Comparison of ENCODE assay signal across 25 mouse cellular contexts in the genomic region with DNA sequence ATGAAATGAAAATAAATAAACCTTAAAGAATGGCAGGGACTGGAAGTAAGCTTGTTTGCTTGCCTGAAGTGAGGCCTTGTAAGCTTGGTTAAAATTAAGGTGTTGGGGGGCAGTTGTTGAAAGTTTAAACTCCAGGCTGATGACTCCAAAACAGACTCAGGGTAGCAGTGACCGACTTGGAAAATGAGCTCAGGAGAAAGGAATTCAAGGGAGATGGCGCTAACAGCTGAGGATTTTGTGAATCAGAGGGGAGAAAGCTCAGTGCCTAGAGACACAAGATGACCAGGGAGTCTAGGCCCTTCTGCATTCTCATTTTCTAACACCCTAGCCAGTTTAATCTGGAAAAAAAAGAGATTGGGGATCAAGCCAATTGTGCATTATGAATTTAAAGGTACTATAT. TPM values are rescaled to one million over a fixed set of nuclear protein-coding genes. Genes with fewer than 3 reads are reported as not detected.
DNase-seq lines count a peak whose midpoint lies in the region; ATAC-seq and TF ChIP-seq lines count a peak whose summit lies in the region.
"Had no signal": no experiment of that assay in that cellular context is flagged by ENCODE, and none has a peak within 500 bp of the region (broad histone marks: within the 10 kb centered on the region; RNA-seq: fewer than 3 reads in every experiment).

No protein-coding gene starts in this region.

- H3K9me3 ChIP-seq in heart, postnatal 0 days (replicated peaks; ENCODE audit: control insufficient read depth, low read length) = no peaks in the 10 kb centered on the region
- H3K9me3 ChIP-seq: forebrain, embryonic 12.5 days; hindbrain, embryonic 13.5 days; limb, embryonic 15.5 days; liver, embryonic 15.5 days; midbrain, embryonic 13.5 days; neural tube, embryonic 13.5 days; stomach, embryonic 15.5 days had no signal

- TF ChIP-seq CTCF in heart, postnatal 0 days (IDR thresholded peaks at IDR 0.05; ENCODE audit: low read depth) = no peak

- peaks cover 31% of the 10 kb centered on the region; the same call in 1 of the 2 replicates for H3K4me1 ChIP-seq in heart, postnatal 0 days (ENCODE audit: control insufficient read depth, insufficient read depth)
- H3K4me1 ChIP-seq: hindbrain, embryonic 13.5 days; midbrain, embryonic 13.5 days; neural tube, embryonic 13.5 days; stomach, embryonic 15.5 days had no signal

- H3K9ac ChIP-seq in heart, postnatal 0 days (replicated peaks; ENCODE audit: low read depth, low read length) = 0 out of 2 replicates have a peak overlapping the region, but pooled peaks have one; percentile 9
- H3K9ac ChIP-seq: forebrain, embryonic 12.5 days; hindbrain, embryonic 13.5 days; limb, embryonic 15.5 days; liver, embryonic 15.5 days; midbrain, embryonic 13.5 days; neural tube, embryonic 13.5 days; stomach, embryonic 15.5 days had no signal

- no peak for TF ChIP-seq EP300 in heart, postnatal 0 days (IDR thresholded peaks at IDR 0.05; ENCODE audit: low read depth)

- no peak overlapping the region for H3K4me3 ChIP-seq in heart, postnatal 0 days (ENCODE audit: low read depth, low read length)
- H3K4me3 ChIP-seq: forebrain, embryonic 12.5 days; hindbrain, embryonic 13.5 days; limb, embryonic 15.5 days; liver, embryonic 15.5 days; midbrain, embryonic 13.5 days; neural tube, embryonic 13.5 days; stomach, embryonic 15.5 days had no signal

- H3K36me3 ChIP-seq in heart, postnatal 0 days (replicated peaks; ENCODE audit: control insufficient read depth, insufficient read depth, low read length) = no peaks in the 10 kb centered on the region
- H3K36me3 ChIP-seq: forebrain, embryonic 12.5 days; hindbrain, embryonic 13.5 days; limb, embryonic 15.5 days; liver, embryonic 15.5 days; midbrain, embryonic 13.5 days; neural tube, embryonic 13.5 days; stomach, embryonic 15.5 days had no signal

- H3K27me3 ChIP-seq in heart, postnatal 0 days (ENCODE audit: control insufficient read depth, insufficient read depth, low read length) = no peaks in the 10 kb centered on the region
- H3K27me3 ChIP-seq: forebrain, embryonic 12.5 days; hindbrain, embryonic 13.5 days; limb, embryonic 15.5 days; midbrain, embryonic 13.5 days; neural tube, embryonic 13.5 days; stomach, embryonic 15.5 days had no signal

- DNase-seq in heart, adult 11 months = peak; percentile 75
- no peak for DNase-seq in heart, adult 8-10 months (ENCODE audit: low spot score)
- DNase-seq in 3134 (ENCODE audit: extremely low read depth, insufficient read length, low spot score) (peak; percentile 46), NIH3T3 (ENCODE audit: low read depth) (peak; percentile 74)
- DNase-seq in heart, postnatal 0 days (ENCODE audit: low spot score) = peak; percentile 79
- DNase-seq in ovary, postnatal 14 days (ENCODE audit: low spot score) = no peak
- no peak for DNase-seq in kidney, postnatal 4 days
- DNase-seq: adrenal gland, postnatal 25 days; cerebellum, adult 2 months; gastrocnemius, postnatal 14 days; kidney, adult 8-10 months; kidney, postnatal 14 days; lung, postnatal 10 days; right cerebral cortex, postnatal 14 days; thymus, adult 18-20 months; thymus, postnatal 4 days had no signal

- ATAC-seq in heart, postnatal 0 days (ENCODE audit: insufficient read depth, low read depth) = peak; percentile 56
- ATAC-seq: activated CD4-positive, CD25-positive, alpha-beta regulatory T cell, adult 4 months; inflammation-experienced regulatory T-cells, adult 6 months; midbrain, embryonic 13.5 days had no signal

- H3K27ac ChIP-seq in heart, postnatal 0 days (ENCODE audit: low read depth) = peak overlapping the region; percentile 87
- H3K27ac ChIP-seq: forebrain, embryonic 12.5 days; hindbrain, embryonic 13.5 days; limb, embryonic 15.5 days; liver, embryonic 15.5 days; midbrain, embryonic 13.5 days; neural tube, embryonic 13.5 days; stomach, embryonic 15.5 days had no signal

- H3K4me2 ChIP-seq in heart, postnatal 0 days (ENCODE audit: low read depth, low read length) = no peak overlapping the region; the same call in 1 of the 2 replicates
- H3K4me2 ChIP-seq: forebrain, embryonic 12.5 days; hindbrain, embryonic 13.5 days; limb, embryonic 15.5 days; liver, embryonic 15.5 days; midbrain, embryonic 13.5 days; neural tube, embryonic 13.5 days; stomach, embryonic 15.5 days had no signal

- 7% methylated on average over 2 of the region's 2 CpGs for WGBS in heart, postnatal 0 days

RNA-seq across cellular contexts. Expression of gene Myl4, which starts 10.5 kb away (rescaled TPM):
- total RNA-seq in heart, adult 8-10 months (2022) = 100 to 1,000 TPM; 630 to 827 (median 696) TPM
- total RNA-seq in heart, postnatal 0 days (2014; rRNA removed; ENCODE audit: low replicate concordance) = 758 and 991 TPM in 2 replicates
- 1,182 and 1,364 TPM in 2 replicates for polyA plus RNA-seq in heart, postnatal 0 days (2015; fragmentation: Nextera tagmentation; extraction: Ambion mirVana)

RNA-seq across cellular contexts. Expression of gene Cdc27, which starts 10.6 kb away (rescaled TPM):
- 10 to 100 TPM; 24.6 to 33.6 (median 30.5) TPM for total RNA-seq in heart, adult 8-10 months (2022)
- total RNA-seq in heart, postnatal 0 days (2014; rRNA removed; ENCODE audit: low replicate concordance) = 16.6 and 18.3 TPM in 2 replicates
- polyA plus RNA-seq in heart, postnatal 0 days (2015; fragmentation: Nextera tagmentation; extraction: Ambion mirVana) = 19.6 and 20.5 TPM in 2 replicates

RNA-seq across cellular contexts. Expression of gene Itgb3, which starts 46.8 kb away (rescaled TPM):
- 1 to 10 TPM; 2.2 to 4.1 (median 2.9) TPM for total RNA-seq in heart, adult 8-10 months (2022)
- 5.2 and 16.4 TPM in 2 replicates for total RNA-seq in heart, postnatal 0 days (2014; rRNA removed; ENCODE audit: low replicate concordance)
- polyA plus RNA-seq in heart, postnatal 0 days (2015; fragmentation: Nextera tagmentation; extraction: Ambion mirVana) = 1.6 and 1.7 TPM in 2 replicates

Comparison
In these comparisons a context has a peak if more than half of its experiments do, and no peak if none do; other contexts are left out.
1. DNase-seq: peak in heart, adult 11 months (single experiment), 3134 (single experiment), NIH3T3 (single experiment) and heart, postnatal 0 days (single experiment); none in heart, adult 8-10 months (single experiment), ovary, postnatal 14 days (single experiment) and kidney, postnatal 4 days (0 of 2).